Mouse (Mus musculus): ENCODE measurements around the gene Mrpl38. TPM values are rescaled to one million over a fixed set of nuclear protein-coding genes. Genes with fewer than 3 reads are reported as not detected.

The Mrpl38 gene
- polyA plus RNA-seq, 1 experiment, result not detected

DNA sequence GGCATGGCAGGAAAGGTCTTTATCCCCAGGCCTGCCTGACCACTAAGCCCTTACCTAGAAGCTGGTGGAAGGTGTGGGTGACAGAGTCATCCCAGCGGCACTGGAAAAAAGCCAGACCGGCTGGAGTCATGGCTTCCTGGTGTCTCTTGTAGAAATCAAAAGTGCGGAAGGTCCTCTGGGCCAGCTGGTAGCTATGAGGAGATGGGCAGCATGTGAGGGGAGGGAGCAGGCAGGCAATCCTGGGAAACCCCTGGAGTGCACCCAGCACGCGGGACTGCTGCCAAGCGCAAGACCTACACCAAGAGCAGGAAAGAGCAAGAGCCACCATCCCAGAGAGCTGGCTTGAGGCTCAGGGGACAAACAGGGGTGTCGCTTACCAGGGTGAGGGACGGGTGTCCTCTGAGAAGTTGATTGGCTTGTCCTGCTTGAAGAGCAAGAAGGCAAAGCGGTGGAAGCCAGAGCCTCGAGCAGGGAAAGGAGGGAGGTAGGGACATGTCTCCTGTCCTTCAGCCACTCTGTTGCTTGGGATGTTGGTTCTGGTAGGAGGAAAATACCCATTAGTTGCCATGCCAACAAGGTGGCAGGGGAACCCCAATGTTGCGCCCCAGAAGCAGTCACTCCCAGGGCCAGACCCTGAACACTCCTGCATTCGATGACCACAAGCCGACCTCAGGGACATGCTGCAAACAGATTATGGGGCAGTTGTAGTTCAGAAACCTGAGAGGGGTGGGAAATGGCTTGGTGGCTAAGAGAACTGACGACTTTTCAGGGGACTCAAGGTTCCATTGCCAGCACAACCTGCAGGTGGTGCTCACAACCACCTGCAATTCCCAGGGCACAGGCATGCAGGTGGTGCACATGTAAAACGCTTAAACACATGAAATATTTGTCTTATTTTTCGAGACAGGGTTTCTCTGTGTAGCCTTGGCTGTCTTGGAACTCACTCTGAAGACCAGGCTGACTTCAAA lies 6.0 kb downstream of the Mrpl38 start:
- no peak for TF ChIP-seq CTCF (IDR thresholded peaks at IDR 0.05; ENCODE audit: insufficient read depth, low read depth, low read length)
- no peak for TF ChIP-seq POLR2A (IDR thresholded peaks at IDR 0.05; ENCODE audit: insufficient read depth, low read depth, low read length)
- 76% methylated on average over 16 of the region's 16 CpGs for WGBS
- H3K27ac ChIP-seq (ENCODE audit: insufficient read depth, low read depth, low read length), result no peak overlapping the region
- H3K4me1 ChIP-seq (ENCODE audit: control insufficient read depth, insufficient read depth, low read length), result peaks cover 17% of the 10 kb centered on the region
- no peak overlapping the region for H3K4me3 ChIP-seq (ENCODE audit: insufficient read depth, low read depth, low read length)

DNA sequence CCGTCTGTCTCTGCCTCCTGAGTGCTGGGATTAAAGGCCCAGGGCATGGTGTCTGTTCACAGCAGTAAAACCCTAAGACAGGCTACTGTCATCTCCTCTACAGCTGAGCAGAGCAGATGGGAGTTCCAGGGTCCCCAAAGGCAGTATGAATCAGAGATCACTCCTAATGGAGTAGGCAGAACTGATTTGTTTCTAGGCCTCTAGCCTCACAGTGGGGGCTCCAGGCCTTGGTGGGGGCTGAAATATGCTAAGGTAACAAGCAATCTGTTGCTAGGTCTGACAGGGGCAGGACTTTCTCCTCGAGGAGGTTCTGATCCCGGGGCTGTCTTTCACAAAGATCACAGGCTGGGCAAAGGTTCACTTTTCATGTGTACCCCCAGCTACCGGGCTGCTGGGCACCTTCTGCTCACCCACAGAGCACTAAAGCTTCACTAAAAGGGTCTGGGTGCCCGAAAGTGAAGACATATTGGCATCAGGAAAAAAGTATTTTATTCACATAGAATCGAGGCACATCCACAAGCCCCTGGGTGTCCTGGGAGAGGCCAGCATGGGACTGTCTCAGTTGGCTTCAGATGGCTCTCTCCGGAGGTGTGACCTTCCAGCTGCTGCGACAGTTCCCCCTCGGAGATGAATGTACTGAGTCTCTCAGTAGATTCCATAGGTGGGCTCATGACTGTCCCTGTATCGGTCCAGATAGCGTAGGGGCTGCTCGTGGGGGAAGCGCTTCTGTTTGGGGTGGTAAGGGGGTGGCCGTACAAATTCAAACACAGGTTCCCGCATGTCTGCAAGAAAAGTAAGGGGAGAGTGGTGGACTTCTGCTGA lies 7.1 kb downstream of the Mrpl38 start:
- 80% methylated on average over 15 of the region's 15 CpGs for WGBS
- Histone ChIP-seq H3K4me3 (ENCODE audit: insufficient read depth, low read depth, low read length) (peak overlapping the region; percentile 70; the same call in 1 of the 2 replicates), H3K4me1 (ENCODE audit: control insufficient read depth, insufficient read depth, low read length) (peaks cover 16% of the 10 kb centered on the region), H3K27ac (ENCODE audit: insufficient read depth, low read depth, low read length) (no peak overlapping the region; the same call in 1 of the 2 replicates)
- TF ChIP-seq CTCF (IDR thresholded peaks at IDR 0.05; ENCODE audit: insufficient read depth, low read depth, low read length) (no peak), POLR2A (IDR thresholded peaks at IDR 0.05; ENCODE audit: insufficient read depth, low read depth, low read length) (no peak)

DNA sequence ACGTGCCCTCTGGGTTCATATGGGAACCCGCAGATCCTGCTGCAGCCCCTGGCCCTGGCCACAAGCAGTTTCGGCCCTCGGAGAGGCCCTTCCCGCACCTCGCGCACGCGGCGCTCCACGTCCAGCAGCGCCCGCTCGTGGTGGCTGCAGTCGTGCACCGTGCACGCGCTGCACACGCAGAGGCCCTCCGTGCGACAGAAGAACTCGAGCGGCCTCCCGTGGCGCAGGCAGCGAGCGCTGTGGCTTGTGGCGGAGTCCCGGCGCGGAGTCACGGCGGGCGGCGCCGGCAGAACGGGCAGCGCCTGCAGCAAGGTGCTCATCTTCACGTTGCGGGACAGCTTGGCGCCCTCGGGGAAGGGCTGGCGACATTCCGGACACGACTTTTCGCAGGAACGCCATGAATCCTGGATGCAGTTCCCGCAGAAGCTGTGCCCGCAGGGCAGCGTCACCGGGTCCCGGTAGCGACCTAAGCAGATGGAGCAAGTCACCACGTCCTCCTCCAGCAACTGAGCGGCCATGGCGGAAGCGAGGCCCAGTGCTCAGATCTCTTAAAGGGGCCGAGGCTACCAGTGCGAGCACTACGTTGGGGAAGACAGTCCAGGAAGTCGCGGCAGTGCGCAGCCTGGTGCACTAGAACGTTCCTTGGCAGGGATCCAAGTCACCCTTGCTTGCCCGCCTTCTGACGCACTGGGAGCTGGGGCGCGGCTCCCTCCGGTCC lies 8.0 kb downstream of the Mrpl38 start, which contains the start of gene Trim65:
Trim65 (minus strand) TSS at position 641 of the 718 bp plus-strand sequence.
- Histone ChIP-seq H3K4me1 (ENCODE audit: control insufficient read depth, insufficient read depth, low read length) (peaks cover 16% of the 10 kb centered on the region), H3K27ac (ENCODE audit: insufficient read depth, low read depth, low read length) (peak within 1 kb of the TSS; percentile 93), H3K4me3 (ENCODE audit: insufficient read depth, low read depth, low read length) (peak within 1 kb of the TSS; percentile 70)
- TF ChIP-seq POLR2A (IDR thresholded peaks at IDR 0.05; ENCODE audit: insufficient read depth, low read depth, low read length) (0 out of 2 replicates have a peak, but pooled peaks have one; percentile 17), CTCF (IDR thresholded peaks at IDR 0.05; ENCODE audit: insufficient read depth, low read depth, low read length) (peak; percentile 75)
- 2% methylated on average over 69 of the region's 69 CpGs for WGBS

DNA sequence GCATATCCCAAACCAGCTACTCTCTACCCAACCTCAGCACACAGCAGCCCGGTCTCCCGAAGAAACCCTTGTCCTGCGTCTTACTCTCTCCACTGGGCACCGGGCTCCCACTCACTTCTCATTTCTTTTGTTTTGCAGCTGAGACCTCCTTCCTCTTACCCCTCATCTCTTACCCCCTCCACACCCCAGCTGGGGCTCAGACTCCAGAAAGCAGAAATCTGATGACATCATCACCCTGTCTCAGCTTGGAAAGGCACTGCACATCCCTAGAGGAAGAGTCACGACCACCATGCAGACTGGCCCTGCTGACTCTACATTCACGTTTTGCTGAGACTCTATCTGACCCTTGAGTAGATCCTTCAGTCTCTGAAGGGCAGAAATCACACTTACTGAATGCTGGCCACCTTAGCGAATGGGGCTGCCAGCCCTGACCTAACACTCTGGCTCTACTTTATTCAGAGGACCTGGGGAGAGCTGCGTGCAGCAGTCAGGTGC lies 8.6 kb downstream of the Mrpl38 start:
- TF ChIP-seq POLR2A (IDR thresholded peaks at IDR 0.05; ENCODE audit: insufficient read depth, low read depth, low read length), result no peak; the same call in 1 of the 2 replicates
- TF ChIP-seq CTCF (IDR thresholded peaks at IDR 0.05; ENCODE audit: insufficient read depth, low read depth, low read length), result no peak
- 15% methylated on average over 8 of the region's 8 CpGs for WGBS
- Histone ChIP-seq H3K4me3 (ENCODE audit: insufficient read depth, low read depth, low read length) (peak overlapping the region; percentile 70), H3K27ac (ENCODE audit: insufficient read depth, low read depth, low read length) (peak overlapping the region; percentile 29), H3K4me1 (ENCODE audit: control insufficient read depth, insufficient read depth, low read length) (peaks cover 16% of the 10 kb centered on the region)

DNA sequence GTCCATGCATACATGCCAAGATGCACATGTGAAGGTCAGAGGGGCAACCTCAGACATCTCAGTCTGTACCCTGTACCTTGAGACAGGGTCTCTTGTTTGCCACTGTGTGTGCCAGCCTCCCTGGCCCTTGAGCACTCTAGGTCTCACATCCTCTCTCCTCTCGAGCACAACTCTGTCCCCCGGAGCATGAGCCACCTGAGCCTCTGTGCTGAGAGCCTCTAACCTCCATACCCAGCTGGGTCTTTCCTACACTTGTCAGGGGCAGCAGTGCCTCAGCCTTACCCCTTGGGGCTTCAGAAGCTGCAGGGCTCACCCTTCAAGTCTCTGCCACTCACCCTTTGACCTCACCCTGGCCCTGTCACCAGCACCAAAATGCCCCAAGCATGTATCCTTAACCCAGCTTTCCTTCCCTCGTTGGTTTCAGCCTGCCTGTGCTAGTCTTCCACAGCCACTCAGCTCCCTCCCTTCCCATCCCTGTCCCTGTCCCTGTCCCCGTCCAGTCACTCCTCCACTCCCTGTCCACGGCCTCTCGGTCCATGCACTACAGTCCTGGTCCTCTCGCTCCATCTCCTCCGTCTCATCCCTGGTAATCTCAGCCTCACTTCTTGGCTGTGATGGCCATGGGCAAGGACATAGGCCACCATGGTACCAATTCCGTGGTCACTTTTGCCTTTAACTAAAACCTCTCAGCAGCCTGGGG lies 9.4 kb downstream of the Mrpl38 start:
- WGBS, result 82% methylated on average over 9 of the region's 9 CpGs
- no peak for TF ChIP-seq CTCF (IDR thresholded peaks at IDR 0.05; ENCODE audit: insufficient read depth, low read depth, low read length)
- no peak for TF ChIP-seq POLR2A (IDR thresholded peaks at IDR 0.05; ENCODE audit: insufficient read depth, low read depth, low read length)
- no peak overlapping the region for H3K27ac ChIP-seq (ENCODE audit: insufficient read depth, low read depth, low read length)

DNA sequence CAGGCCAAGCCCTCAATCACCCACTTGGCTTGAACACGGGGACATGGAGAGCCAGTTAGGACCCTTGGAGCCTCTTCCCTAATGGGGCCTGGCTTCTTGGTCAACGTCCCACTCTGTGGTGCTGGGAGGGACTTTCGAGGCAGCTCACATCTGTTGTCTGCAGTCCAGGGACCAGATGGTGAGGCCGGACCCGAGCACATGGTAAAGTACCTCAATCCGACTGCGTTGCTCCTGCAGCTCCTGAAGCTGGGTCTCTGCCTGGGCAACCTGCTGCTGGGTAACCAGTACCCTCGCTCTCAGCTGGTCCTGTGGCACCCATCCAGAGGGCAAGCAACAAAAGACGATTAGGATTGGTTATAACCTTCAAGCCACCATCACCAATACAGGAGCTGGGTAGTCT lies 10.7 kb downstream of the Mrpl38 start:
- 78% methylated on average over 9 of the region's 9 CpGs for WGBS
- TF ChIP-seq POLR2A (IDR thresholded peaks at IDR 0.05; ENCODE audit: insufficient read depth, low read depth, low read length), result no peak
- TF ChIP-seq CTCF (IDR thresholded peaks at IDR 0.05; ENCODE audit: insufficient read depth, low read depth, low read length), result no peak
- Histone ChIP-seq H3K4me3 (ENCODE audit: insufficient read depth, low read depth, low read length) (no peak overlapping the region), H3K27ac (ENCODE audit: insufficient read depth, low read depth, low read length) (no peak overlapping the region), H3K4me1 (ENCODE audit: control insufficient read depth, insufficient read depth, low read length) (peaks cover 16% of the 10 kb centered on the region)

More for the DNA sequence above, 9.4 kb downstream of the Mrpl38 start:
- H3K4me3 ChIP-seq (ENCODE audit: insufficient read depth, low read depth, low read length), result no peak overlapping the region
- H3K4me1 ChIP-seq (ENCODE audit: control insufficient read depth, insufficient read depth, low read length), result peaks cover 16% of the 10 kb centered on the region

DNA sequence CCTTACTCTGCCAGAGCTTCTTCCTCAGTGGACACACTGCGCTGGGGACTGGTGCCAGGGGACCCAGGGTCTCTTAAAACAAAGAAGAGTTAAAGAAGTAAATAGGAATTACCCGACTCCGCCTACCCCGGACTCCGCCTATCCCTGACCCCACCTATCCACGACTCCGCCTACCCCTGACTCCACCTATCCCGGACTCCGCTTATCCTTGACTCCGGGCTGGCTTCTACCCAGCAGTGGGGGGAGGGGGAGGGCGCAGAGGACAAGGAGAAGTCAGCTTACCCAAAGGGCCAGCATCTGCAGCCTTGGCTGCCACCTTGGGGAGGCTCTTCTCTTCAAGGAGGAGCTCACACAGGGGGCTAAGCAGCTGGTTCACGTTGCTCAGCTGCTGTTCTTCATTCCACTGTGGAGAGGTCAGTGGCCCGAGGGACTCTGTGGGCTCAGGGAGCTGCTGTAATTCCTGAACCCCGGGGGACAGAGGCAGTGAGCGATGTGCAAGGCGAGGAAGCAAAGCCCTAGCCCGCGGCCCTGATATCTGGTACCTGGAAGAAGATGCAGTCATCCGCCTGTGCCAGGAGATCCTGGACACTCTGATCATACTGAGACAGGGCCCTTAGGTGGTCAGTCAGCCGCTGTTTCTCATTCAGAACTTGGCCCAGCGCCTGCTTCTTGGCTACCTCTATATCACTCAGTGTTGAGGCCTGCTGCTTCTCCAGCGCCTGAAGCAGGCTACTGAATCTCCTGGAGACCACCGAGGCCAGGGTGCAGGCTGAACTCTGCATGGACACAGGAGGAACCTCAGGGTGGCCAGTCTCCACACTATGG lies 11.3 kb downstream of the Mrpl38 start, which contains the start of gene Trim47:
Trim47 (minus strand) TSS at position 55 of the 825 bp plus-strand sequence.
- no peak within 1 kb of the TSS for H3K4me3 ChIP-seq (ENCODE audit: insufficient read depth, low read depth, low read length)
- TF ChIP-seq POLR2A (IDR thresholded peaks at IDR 0.05; ENCODE audit: insufficient read depth, low read depth, low read length) (no peak), CTCF (IDR thresholded peaks at IDR 0.05; ENCODE audit: insufficient read depth, low read depth, low read length) (no peak)
- 39% methylated on average over 23 of the region's 23 CpGs for WGBS
- no peak within 1 kb of the TSS for H3K27ac ChIP-seq (ENCODE audit: insufficient read depth, low read depth, low read length)
- H3K4me1 ChIP-seq (ENCODE audit: control insufficient read depth, insufficient read depth, low read length), result peaks cover 13% of the 10 kb centered on the region
